32 mouse cellular contexts compared by ENCODE assay signal in genomic region chr11:32743891-32744290, GRCm38 (mm10).
DNase-seq lines count a peak whose midpoint lies in the region; ATAC-seq lines count a peak whose summit lies in the region.
"Had no signal": no experiment of that assay in that cellular context is flagged by ENCODE, and none has a peak within 500 bp of the region (broad histone marks: within the 10 kb centered on the region; RNA-seq: fewer than 3 reads in every experiment).

No protein-coding gene starts in this region.

- DNase-seq in embryo, embryonic 10 days (ENCODE audit: low spot score) = peak; percentile 42
- DNase-seq in embryo, embryonic 9.5 days (ENCODE audit: extremely low spot score) = no peak
- peak; percentile 23 for DNase-seq in embryo, embryonic 10.5 days (ENCODE audit: low spot score)
- peak; percentile 38 for DNase-seq in embryonic facial prominence, embryonic 11.5 days (ENCODE audit: low spot score)
- DNase-seq in limb, embryonic 11.5 days (ENCODE audit: low spot score) = peak; percentile 41
- DNase-seq in cerebellum, adult 18-20 months = no peak
- DNase-seq in cerebellum, adult 9-11 months = no peak
- no peak for DNase-seq in thymus, postnatal 36 days
- DNase-seq: adrenal gland, postnatal 10 days; adrenal gland, postnatal 36 days; cerebellum, adult 2 months; cerebellum, postnatal 10 days; cerebellum, postnatal 36 days; forebrain, postnatal 0 days; gastrocnemius, adult 2 months; gastrocnemius, postnatal 14 days; heart, adult 18-20 months; heart, postnatal 14 days; heart, postnatal 4 days; kidney, adult 18-20 months had no signal

- H3K9ac ChIP-seq in embryonic facial prominence, embryonic 11.5 days (replicated peaks; ENCODE audit: low read length) = no peak overlapping the region
- H3K9ac ChIP-seq in limb, embryonic 11.5 days (ENCODE audit: low read length) = no peak overlapping the region
- H3K9ac ChIP-seq: embryonic facial prominence, embryonic 13.5 days; forebrain, postnatal 0 days; heart, embryonic 12.5 days; heart, embryonic 15.5 days; hindbrain, embryonic 14.5 days had no signal

- H3K9me3 ChIP-seq in embryonic facial prominence, embryonic 11.5 days (replicated peaks; ENCODE audit: control insufficient read depth, low read length) = no peaks in the 10 kb centered on the region
- H3K9me3 ChIP-seq in limb, embryonic 11.5 days (ENCODE audit: control insufficient read depth, low read length) = no peaks in the 10 kb centered on the region
- H3K9me3 ChIP-seq: embryonic facial prominence, embryonic 13.5 days; G1E; heart, embryonic 12.5 days; heart, embryonic 15.5 days had no signal

- no peak overlapping the region for H3K4me2 ChIP-seq in embryonic facial prominence, embryonic 11.5 days (ENCODE audit: low read depth, low read length)
- no peak overlapping the region for H3K4me2 ChIP-seq in limb, embryonic 11.5 days (ENCODE audit: low read depth, severe bottlenecking)
- H3K4me2 ChIP-seq: embryonic facial prominence, embryonic 13.5 days; heart, embryonic 12.5 days; heart, embryonic 15.5 days; hindbrain, embryonic 14.5 days had no signal

- no peak overlapping the region for H3K27ac ChIP-seq in embryonic facial prominence, embryonic 11.5 days (replicated peaks; ENCODE audit: low read depth, low read length)
- no peak overlapping the region for H3K27ac ChIP-seq in limb, embryonic 11.5 days (replicated peaks; ENCODE audit: low read depth, low read length)
- H3K27ac ChIP-seq: embryonic facial prominence, embryonic 13.5 days; gastrocnemius, adult 2 months; heart, embryonic 15.5 days; hindbrain, embryonic 14.5 days; hindbrain, postnatal 0 days had no signal

- no peak for ATAC-seq in embryonic facial prominence, embryonic 11.5 days (replicated peaks; ENCODE audit: insufficient number of reproducible peaks, low FRiP score, low TSS enrichment, low read depth)
- peak; percentile 39; the same call in 1 of the 2 replicates for ATAC-seq in limb, embryonic 11.5 days (ENCODE audit: insufficient number of reproducible peaks, low FRiP score, low TSS enrichment, low read depth)
- ATAC-seq: forebrain, embryonic 14.5 days; forebrain, postnatal 0 days; hindbrain, postnatal 0 days; inflammation-experienced regulatory T-cells, adult 6 months; intestine, embryonic 16.5 days; Patski had no signal

- peaks cover 3% of the 10 kb centered on the region for H3K36me3 ChIP-seq in embryonic facial prominence, embryonic 11.5 days (replicated peaks; ENCODE audit: control insufficient read depth, insufficient read depth, low read depth, low read length)
- peaks cover 27% of the 10 kb centered on the region; the same call in 1 of the 2 replicates for H3K36me3 ChIP-seq in limb, embryonic 11.5 days (ENCODE audit: control insufficient read depth, insufficient read depth, low read length)

- no peaks in the 10 kb centered on the region for H3K4me1 ChIP-seq in embryonic facial prominence, embryonic 11.5 days (ENCODE audit: control insufficient read depth, insufficient read depth, low read length)
- H3K4me1 ChIP-seq in limb, embryonic 11.5 days (ENCODE audit: control insufficient read depth, insufficient read depth, low read length) = peaks cover 3% of the 10 kb centered on the region; the same call in 1 of the 2 replicates
- H3K4me1 ChIP-seq: embryonic facial prominence, embryonic 13.5 days; heart, embryonic 15.5 days had no signal

- no peaks in the 10 kb centered on the region for H3K27me3 ChIP-seq in embryonic facial prominence, embryonic 11.5 days (ENCODE audit: control insufficient read depth, insufficient read depth, low read length)
- no peaks in the 10 kb centered on the region for H3K27me3 ChIP-seq in limb, embryonic 11.5 days (ENCODE audit: control insufficient read depth, insufficient read depth, low read length)
- H3K27me3 ChIP-seq: CH12.LX; embryonic facial prominence, embryonic 13.5 days; heart, embryonic 12.5 days; heart, embryonic 15.5 days; Patski had no signal

- no peak overlapping the region for H3K4me3 ChIP-seq in embryonic facial prominence, embryonic 11.5 days (ENCODE audit: low read depth, low read length)
- H3K4me3 ChIP-seq in limb, embryonic 11.5 days (ENCODE audit: low read depth, low read length) = no peak overlapping the region
- H3K4me3 ChIP-seq: embryonic facial prominence, embryonic 13.5 days; erythroblast, embryonic 14.5 days; gastrocnemius, adult 2 months; heart, embryonic 12.5 days; heart, embryonic 15.5 days had no signal

- WGBS in embryonic facial prominence, embryonic 11.5 days = 31% methylated on average over 5 of the region's 5 CpGs
- WGBS in limb, embryonic 11.5 days = 21% methylated on average over 5 of the region's 5 CpGs

Comparison
In these comparisons a context has a peak if more than half of its experiments do, and no peak if none do; other contexts are left out.
1. DNase-seq: peak in embryo, embryonic 10 days (single experiment), embryo, embryonic 10.5 days (single experiment), embryonic facial prominence, embryonic 11.5 days (single experiment) and limb, embryonic 11.5 days (single experiment); none in embryo, embryonic 9.5 days (single experiment), cerebellum, adult 18-20 months (0 of 2), cerebellum, adult 9-11 months (single experiment) and thymus, postnatal 36 days (0 of 2).